Mouse (Mus musculus): ENCODE measurements around the gene Sspo.

- TF ChIP-seq ZNF384 (IDR thresholded peaks at IDR 0.05; ENCODE audit: low read depth, low read length) (no peak), CHD2 (IDR thresholded peaks at IDR 0.05; ENCODE audit: low read depth, low read length) (no peak)
Measured at GRCm38 (mm10) chr6:48434651-48435050, 13.4 kb upstream of the Sspo start.

Measured in ES-E14 (cell line).